Mouse (Mus musculus) activated CD4-positive, CD25-positive, alpha-beta regulatory T cell, adult 4 months (primary cell): ENCODE measurements around the gene Olfr1413. TPM values are rescaled to one million over a fixed set of nuclear protein-coding genes. Genes with fewer than 3 reads are reported as not detected.

Experiments
- ATAC-seq: one replicate; pipeline ENCODE4 v1.8.0; 2017
- polyA plus RNA-seq, 2 experiments: library from polyadenylated mRNA; unstranded; fragments of 100-300 nt; shearing (Covaris generic); gene quantifications; one replicate each; pipeline ENCODE4 v1.2.1; 2017

Gene Olfr1413
- polyA plus RNA-seq: not detected

DNA sequence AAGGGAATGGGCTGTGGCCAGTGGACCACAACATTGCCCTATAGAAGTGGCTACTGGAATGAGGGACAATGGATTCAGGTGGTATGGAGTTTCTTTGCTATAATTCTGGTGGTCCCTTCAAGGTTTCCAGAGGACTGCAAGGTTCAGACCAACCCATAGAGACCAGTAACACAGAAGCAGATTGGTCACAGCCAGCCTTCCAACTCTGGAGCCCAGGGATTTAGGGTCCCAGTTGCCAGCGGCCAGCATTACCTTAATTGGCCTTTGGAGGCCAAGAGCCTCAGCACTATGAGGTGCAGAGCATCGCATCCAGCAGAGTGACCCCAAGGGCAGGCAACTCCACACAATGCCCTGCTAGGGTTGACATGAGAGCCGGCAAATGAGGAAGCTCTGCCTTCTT is at the start of gene Olfr1413:
Gene Olfr1413, plus strand, starts transcription at position 301 of the 400 bp plus-strand sequence.
- no peak for ATAC-seq

DNA sequence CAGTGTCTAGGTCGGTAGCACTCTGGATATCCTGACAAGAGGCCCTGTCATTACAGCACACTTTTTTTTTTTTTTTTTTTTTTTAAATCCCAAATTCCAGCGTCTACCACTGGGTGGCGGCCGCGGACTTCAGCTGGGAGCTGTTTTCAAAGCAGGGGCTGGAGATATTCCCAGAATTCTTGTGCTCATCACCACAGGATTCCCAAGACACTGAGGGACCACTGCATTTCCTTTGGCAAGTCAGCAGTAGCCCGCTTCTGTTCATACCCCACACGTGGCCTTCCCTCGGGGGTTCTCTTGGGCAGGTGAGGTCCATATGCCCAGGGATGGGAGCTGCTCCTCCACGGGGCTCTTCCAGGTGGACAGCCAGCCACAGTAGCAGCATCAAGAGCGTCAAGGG is 49.7 kb upstream of the Olfr1413 start:
- no peak for ATAC-seq

DNA sequence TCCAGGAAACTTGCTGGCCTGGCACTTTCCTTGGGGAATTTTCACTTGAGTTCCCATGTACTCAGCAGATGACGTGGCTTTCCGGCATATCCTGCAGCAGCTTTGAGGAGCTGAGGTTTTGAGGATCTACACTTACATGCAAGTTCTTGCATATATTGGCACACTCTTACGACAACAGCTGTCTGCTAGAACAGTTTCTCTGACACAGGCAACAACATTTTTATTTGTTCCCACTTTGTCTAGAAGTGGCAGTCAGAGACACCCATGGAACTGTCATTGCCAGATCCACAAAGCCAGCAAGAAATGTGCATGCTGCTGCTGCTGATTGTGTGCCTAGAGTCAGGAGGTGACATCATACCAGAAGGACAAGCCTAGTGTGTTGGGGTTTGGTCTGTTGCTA is 47.4 kb upstream of the Olfr1413 start:
- ATAC-seq: no peak

DNA sequence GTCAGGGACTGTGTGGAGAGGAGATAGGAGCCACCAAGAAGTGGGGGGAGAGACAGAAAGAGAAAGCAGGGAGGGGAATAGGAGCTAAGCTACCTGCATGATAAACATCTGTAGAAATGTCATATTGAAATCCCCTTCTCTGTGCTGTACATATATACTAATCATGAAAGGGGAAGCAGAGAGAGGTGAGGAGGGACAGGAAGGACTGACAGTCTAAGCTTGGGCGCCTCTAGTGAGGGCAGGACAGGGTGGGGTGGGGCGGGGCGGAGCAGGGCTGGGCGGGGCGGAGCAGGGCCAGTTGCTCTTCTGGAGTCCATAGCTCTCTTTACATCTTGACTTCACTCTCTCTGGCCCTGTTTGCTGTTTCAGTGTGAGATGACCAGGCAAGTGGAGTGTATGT is 34.1 kb upstream of the Olfr1413 start:
- no peak for ATAC-seq

DNA sequence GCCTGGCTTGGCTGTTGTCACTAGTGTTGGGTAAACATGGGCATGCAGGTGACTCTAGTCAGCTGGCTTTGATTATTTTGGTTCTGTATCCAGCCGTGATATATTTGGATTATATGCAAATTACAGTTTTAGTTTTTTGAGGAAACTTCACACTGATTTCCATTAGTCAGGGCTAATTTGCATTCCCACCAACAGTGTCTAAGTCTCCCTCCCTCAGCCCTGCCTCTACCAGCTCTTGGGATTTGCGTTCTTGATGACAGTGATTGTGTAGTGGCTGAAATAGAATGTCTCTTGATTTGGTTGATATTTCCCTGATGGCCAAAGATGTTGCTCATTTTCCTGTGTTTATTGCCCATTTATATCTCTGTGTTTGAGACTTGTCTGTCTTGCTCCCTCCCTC is 32.1 kb upstream of the Olfr1413 start:
- no peak for ATAC-seq

DNA sequence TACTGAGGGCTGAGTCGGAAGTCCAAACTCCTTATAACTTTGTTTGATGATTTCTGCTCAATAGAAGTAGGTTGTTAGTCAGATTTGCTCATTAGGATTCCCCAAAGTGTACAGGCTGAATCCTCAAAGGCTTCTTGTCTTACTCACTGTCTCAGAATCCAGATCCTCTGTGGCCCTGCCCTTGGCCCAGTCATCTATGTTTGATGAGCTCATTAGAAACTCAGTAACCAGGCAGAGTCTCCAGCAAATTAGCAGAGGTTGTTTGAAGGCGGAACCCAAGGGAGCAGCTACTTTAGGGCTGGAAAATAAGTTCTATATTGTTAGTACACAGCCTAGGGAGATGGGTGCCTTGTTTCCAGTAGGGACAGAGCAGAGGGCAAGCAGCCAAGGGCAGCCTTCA is 25.2 kb upstream of the Olfr1413 start:
- ATAC-seq: no peak

DNA sequence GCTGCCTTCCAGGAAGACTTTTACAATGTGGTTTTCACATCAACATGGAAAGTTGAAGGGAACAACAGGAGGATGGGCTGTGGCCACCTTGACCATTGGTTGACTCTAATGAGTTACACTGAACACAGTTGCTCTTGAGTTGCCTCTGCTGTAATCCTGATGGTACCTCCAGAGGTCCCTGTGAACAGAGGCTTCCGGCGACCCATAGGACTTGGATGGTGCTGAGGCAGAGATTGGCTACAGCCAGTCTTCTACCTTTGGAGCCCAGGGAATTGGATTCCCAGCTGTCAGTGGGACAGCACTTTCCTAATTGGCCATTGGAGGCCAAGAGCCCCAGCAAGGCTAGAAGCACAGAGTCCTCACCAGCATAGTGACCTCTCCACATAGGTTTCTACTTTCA is 14.4 kb downstream of the Olfr1413 start, which contains the start of gene Olfr1412:
Gene Olfr1412, plus strand, starts transcription at position 301 of the 400 bp plus-strand sequence.
- ATAC-seq: no peak

DNA sequence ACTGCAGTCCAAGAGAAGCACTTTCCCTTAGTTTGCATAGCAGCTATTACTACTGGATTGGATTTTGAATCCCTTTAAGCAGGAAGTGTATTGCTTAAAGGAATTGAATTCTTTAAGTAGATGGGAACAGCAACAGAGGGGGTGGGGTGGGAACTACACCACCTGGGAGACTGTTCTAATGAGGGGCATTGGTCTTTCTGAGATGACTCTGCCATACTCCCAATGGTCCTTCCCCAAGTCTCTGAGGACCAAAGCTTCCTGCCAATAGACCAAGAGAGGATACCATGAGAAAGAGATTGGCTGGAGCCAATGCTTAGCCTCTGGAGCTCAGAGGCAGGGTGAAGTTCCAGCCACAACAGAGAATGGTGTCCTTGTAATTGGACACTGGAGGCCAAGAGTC is 23.0 kb downstream of the Olfr1413 start, which contains the start of gene Olfr1411:
Gene Olfr1411, plus strand, starts transcription at position 301 of the 400 bp plus-strand sequence.
- no peak for ATAC-seq

DNA sequence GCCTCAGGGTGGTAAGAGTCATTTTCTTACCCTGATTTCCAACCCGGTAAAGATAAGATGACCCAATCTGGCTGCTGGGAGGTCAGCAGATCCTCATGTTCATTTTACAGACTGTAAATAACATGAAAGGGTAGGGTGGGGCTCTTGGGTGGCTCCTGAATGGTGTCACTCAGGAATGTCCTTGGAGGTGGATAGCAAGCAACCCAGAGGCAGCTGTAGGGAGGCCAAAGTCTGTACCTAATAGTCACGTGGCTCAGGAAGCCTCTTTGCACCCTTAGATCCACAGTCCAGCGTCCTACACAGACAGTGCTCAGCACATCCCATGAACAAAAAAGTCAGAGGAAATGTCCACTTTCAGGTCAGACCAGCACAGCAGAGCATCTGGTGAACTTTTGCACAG is 24.9 kb downstream of the Olfr1413 start:
- no peak for ATAC-seq

DNA sequence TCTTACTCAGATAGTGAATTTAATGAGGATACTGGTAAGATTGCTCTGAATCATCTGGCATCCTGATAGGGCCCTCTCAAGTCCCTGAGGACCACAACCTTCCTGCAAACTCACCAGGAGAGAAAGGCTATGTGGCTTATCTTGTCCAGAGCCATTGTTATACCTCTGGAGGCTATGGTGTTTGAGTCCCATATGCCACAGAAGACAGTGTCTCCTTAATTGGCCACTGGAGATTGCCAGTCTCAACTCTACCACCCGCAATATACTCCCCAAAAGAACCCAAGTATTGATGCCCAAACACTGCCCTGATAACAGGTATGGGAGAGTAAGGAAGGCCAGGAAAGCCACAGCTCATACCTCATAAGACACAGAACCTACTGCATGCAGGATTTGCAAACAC is 34.4 kb downstream of the Olfr1413 start, which contains the start of gene Olfr1410:
Gene Olfr1410, plus strand, starts transcription at position 301 of the 400 bp plus-strand sequence.
- ATAC-seq: no peak

DNA sequence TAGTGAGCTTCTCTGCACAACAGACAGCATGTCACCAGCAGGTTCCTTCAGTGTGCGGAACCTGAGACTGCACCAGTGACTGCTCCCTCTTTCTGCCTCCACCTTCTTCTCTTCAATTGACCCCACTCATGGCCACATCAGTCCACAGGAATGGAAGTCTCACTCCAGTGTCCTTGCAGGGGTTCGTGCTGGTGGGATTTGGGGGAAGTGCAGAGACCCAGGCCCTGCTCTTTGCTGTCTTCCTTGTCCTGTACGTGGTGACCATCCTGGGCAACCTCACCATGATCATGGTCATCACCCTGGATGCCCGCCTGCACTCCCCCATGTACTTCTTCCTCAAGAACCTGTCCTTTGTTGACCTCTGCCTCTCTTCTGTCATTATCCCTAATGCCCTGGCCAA is 36.6 kb downstream of the Olfr1413 start:
- ATAC-seq: no peak

DNA sequence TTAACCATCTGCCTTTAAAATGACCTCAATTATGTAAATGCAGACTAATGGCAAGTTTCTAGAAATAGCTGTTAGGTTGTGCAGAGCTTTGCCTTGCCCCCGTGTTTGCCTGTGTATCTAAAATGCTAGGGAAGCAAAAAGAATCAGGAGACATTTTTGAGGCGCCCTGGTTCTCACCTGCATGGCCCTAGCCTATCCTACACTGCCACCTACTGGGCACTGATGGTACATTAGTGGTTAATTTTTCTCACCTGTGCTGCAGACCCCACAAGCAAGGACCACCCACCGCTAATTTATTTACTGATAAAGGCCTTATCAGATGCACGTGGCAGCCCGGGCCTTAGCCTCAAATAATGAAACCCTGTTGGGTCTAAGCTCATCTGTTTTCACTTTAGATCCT is 39.9 kb downstream of the Olfr1413 start:
- peak; percentile 57 for ATAC-seq

DNA sequence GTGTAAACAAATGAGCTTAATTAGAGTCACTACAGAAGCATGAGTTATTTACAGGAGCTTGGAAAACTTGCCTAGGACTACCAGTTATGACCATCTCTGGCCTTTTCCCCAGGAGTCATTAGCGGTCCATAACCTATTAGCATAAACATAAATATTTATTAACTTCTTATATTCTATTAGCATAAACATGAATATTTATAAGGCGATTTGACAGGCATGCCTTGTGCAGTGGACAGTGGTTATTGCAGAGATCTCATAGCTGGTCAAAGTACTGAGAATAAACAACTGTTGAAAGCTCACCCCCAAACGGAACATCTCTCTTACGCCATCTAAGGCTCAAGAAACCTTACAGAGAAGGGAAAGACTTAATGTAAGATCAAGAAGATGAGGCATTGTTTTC is 42.1 kb downstream of the Olfr1413 start:
- no peak for ATAC-seq

DNA sequence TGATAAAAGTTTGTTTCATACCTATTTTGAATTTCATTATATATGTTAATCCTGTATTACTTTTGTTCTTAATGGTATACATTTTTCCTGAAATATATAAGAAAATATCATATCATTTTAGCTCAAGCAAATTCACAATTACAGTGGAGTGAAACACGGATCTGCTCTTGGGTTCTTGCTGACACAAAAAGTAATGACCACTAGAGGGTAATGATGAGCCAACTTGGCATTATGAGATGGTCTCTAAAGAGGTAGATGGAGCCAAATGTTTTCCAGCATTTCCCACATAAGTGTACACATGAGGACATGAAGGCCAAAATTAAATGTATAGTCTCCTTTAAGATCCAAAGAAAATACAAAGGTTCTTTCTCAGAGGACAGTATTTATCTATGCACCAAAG is 43.4 kb downstream of the Olfr1413 start:
- ATAC-seq: no peak

DNA sequence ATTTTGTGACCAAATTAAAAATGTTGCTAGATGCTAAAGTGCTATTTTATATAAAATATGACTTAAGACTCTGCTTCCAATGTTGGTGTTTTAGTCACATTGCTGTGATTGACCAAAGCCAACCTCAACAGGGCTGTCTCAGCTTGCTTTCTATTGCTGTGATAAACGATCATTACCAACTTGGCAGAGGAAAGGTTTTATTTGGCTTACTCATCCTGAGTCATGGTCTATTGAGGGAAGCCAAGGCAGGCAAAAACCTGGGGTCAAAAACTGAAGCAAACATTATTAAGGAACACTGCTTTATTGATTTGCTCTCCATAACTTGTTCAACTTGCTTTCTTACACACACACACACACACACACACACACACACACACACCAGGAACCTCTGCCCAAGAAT is 44.9 kb downstream of the Olfr1413 start:
- ATAC-seq: no peak

DNA sequence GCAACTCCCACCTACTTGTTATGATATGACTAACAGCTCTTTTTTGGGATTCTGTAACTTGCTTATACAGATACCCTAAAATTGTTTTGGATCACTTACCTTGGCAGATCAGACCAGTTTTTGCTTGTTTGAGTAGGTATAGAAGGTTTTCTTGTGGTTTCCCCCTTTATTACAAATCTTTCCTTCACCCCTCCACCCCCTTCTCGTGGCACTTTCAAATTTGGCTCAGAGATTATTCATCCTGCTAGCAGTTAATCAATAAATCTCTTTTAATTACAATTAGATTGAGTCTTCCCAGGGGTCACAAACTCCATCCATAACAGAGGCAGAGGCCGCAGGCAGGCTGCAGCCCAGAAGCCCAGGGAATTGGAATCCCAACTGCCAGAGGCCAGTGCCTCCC is 46.4 kb downstream of the Olfr1413 start, which contains the start of gene Olfr12:
Gene Olfr12, plus strand, starts transcription at position 301 of the 400 bp plus-strand sequence.
- ATAC-seq: no peak

DNA sequence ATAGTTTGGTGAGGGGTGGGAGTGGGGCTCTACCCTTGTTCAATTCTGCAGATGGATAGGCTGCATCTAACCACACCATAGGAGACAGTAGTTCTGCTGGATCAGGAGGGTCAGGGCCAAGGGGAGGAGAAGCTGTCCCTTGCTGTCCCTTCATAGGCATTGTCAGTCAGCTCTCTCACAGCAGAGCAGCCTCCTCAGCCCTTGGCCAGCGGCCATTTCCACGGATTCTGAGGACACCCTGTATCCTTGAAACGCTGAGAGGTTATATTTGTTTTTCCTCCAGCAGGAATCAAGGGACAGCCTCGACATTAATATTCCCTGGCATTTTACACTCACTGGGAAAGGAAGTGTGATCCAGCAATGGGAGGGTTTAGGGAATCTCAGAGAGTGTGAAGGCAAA is 47.2 kb downstream of the Olfr1413 start:
- no peak for ATAC-seq

Other genes starting within 250 kb of the Olfr1413 start
- gene Ndufa10, start 97.5 kb upstream of the Olfr1413 start, polyA plus RNA-seq: 100 to 1,000 TPM; 175 to 212 TPM
- gene Olfr1416, start 86.2 kb upstream of the Olfr1413 start, polyA plus RNA-seq: under 1 TPM in 1 of 2 experiments, not detected in 1; 0.11 TPM
- not detected for gene Olfr1415, start 75.2 kb upstream of the Olfr1413 start, polyA plus RNA-seq
- gene Olfr1414, start 52.7 kb upstream of the Olfr1413 start, polyA plus RNA-seq: not detected
- not detected for gene Olfr1412, start 14.5 kb downstream of the Olfr1413 start, polyA plus RNA-seq
- not detected for gene Olfr1411, start 23.1 kb downstream of the Olfr1413 start, polyA plus RNA-seq
- not detected for gene Olfr1410, start 34.5 kb downstream of the Olfr1413 start, polyA plus RNA-seq
- gene Olfr12, start 46.5 kb downstream of the Olfr1413 start, polyA plus RNA-seq: not detected
- gene Cops9, start 70.7 kb downstream of the Olfr1413 start, polyA plus RNA-seq: 100 to 1,000 TPM; 241 to 311 TPM
- 1 to 10 TPM; 2.3 to 3.9 TPM for gene Otos, start 77.5 kb downstream of the Olfr1413 start, polyA plus RNA-seq